Mouse (Mus musculus) CD8-positive naive resting alpha-beta T cell, adult 2 months (primary cell): ENCODE results near the gene Cfap57.

Experiments
- DNase-seq, 2 experiments: peaks; one replicate each; pipeline ENCODE4 v3.0.0; 2022; ENCODE audit warnings: low read depth in 2 of 2, low spot score in 2 of 2

The Cfap57 gene

GRCm38 (mm10) chr4:118620279-118620966 is at the start of gene Cfap57, which contains the start of gene Ebna1bp2:
TSS of gene Cfap57 (minus strand) at chr4:118620777.
TSS of gene Ebna1bp2 (plus strand) at chr4:118620799.
- peak; percentile 92 to 93 for DNase-seq

GRCm38 (mm10) chr4:118658652-118659051 is 38.1 kb upstream of the Cfap57 start, which contains the start of gene Olfr62:
TSS of gene Olfr62 (plus strand) at chr4:118658952.
- DNase-seq: no peak

- peak; percentile 41 to 51 for DNase-seq
Measured at GRCm38 (mm10) chr4:118645234-118645633, 24.7 kb upstream of the Cfap57 start.

GRCm38 (mm10) chr4:118642346-118643190 is 22.0 kb upstream of the Cfap57 start:
- no peak for DNase-seq

- DNase-seq: no peak
Measured at GRCm38 (mm10) chr4:118630261-118630660, 9.7 kb upstream of the Cfap57 start.

GRCm38 (mm10) chr4:118621781-118622180 is 1.2 kb upstream of the Cfap57 start:
- no peak for DNase-seq

- no peak for DNase-seq
Measured at GRCm38 (mm10) chr4:118620967-118621320, 367 bp upstream of the Cfap57 start.

GRCm38 (mm10) chr4:118615412-118615811 is 5.2 kb downstream of the Cfap57 start:
- DNase-seq: no peak

GRCm38 (mm10) chr4:118612619-118613018 is 8.0 kb downstream of the Cfap57 start:
- DNase-seq: peak; percentile 6 to 20

GRCm38 (mm10) chr4:118609836-118610235 is 10.7 kb downstream of the Cfap57 start:
- no peak for DNase-seq

- DNase-seq: no peak
Measured at GRCm38 (mm10) chr4:118604065-118604464, 16.5 kb downstream of the Cfap57 start.

- DNase-seq: no peak
Measured at GRCm38 (mm10) chr4:118589733-118590130, 30.8 kb downstream of the Cfap57 start.

- no peak for DNase-seq
Measured at GRCm38 (mm10) chr4:118589053-118589732, 31.4 kb downstream of the Cfap57 start.

- peak in 1 of 2 experiments; percentile 8 for DNase-seq
Measured at GRCm38 (mm10) chr4:118582629-118583028, 37.9 kb downstream of the Cfap57 start.

GRCm38 (mm10) chr4:118581508-118581907 is 39.1 kb downstream of the Cfap57 start:
- no peak for DNase-seq

GRCm38 (mm10) chr4:118579313-118579712 is 41.3 kb downstream of the Cfap57 start:
- DNase-seq: no peak

- peak; percentile 42 to 48 for DNase-seq
Measured at GRCm38 (mm10) chr4:118576097-118576496, 44.5 kb downstream of the Cfap57 start.

- DNase-seq: no peak
Measured at GRCm38 (mm10) chr4:118571441-118571840, 49.1 kb downstream of the Cfap57 start.

GRCm38 (mm10) chr4:118569320-118569719 is 51.3 kb downstream of the Cfap57 start:
- DNase-seq: no peak

- no peak for DNase-seq
Measured at GRCm38 (mm10) chr4:118568709-118569108, 51.9 kb downstream of the Cfap57 start.

- peak; percentile 21 to 28 for DNase-seq
Measured at GRCm38 (mm10) chr4:118566161-118566676, 54.4 kb downstream of the Cfap57 start.
